Mouse (Mus musculus): ENCODE measurements at regions not wholly inside any gene's neighbourhood (a gene's known extent, or its start where the extent isn't known, plus 50 kb on each side); places are given as distances from the start of the nearest gene placed in this dataset.

DNA sequence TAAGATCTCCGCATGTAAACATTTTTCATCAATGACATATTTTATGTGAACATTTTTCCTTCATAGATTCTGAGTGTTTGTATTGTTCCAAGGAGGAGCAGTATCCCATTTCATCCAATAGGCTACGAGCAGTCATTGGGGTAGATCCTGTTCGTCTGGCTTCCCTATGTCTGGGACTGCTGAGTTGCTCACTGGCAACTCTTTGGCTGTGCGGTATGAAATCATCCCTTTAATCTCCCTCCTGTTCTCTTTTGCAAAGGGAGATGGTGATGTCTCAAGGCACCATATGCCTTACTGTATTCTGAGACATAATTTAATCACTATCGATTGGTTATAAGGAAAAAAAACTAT is 133.4 kb upstream of the Fam241a start:
- Histone ChIP-seq H3K4me3 (ENCODE audit: extremely low read depth, insufficient read depth, insufficient read length) (no peak overlapping the region), H3K27ac (ENCODE audit: insufficient read depth, low read length) (no peak overlapping the region), H3K36me3 (ENCODE audit: control insufficient read depth, insufficient read depth, low read length) (no peaks in the 10 kb centered on the region), H3K27me3 (ENCODE audit: control insufficient read depth, insufficient read depth, low read length) (no peaks in the 10 kb centered on the region), H3K4me1 (ENCODE audit: control insufficient read depth, insufficient read depth, insufficient read length) (no peaks in the 10 kb centered on the region)
- WGBS: 87% methylated on average over 5 of the region's 5 CpGs
- no peak for TF ChIP-seq CTCF (IDR thresholded peaks at IDR 0.05; ENCODE audit: extremely low read depth, insufficient read depth, insufficient read length, insufficient replicate concordance)
- no peak for TF ChIP-seq POLR2A (IDR thresholded peaks at IDR 0.05; ENCODE audit: low read depth, low read length)
- DNase-seq (ENCODE audit: low read depth in 1 of 2, low spot score in 2 of 2): no peak

- Histone ChIP-seq H3K36me3 (ENCODE audit: control insufficient read depth, insufficient read depth, low read length) (no peaks in the 10 kb centered on the region), H3K27me3 (ENCODE audit: control insufficient read depth, insufficient read depth, low read length) (no peaks in the 10 kb centered on the region), H3K4me3 (ENCODE audit: extremely low read depth, insufficient read depth, insufficient read length) (no peak overlapping the region), H3K4me1 (ENCODE audit: control insufficient read depth, insufficient read depth, insufficient read length) (no peaks in the 10 kb centered on the region), H3K27ac (ENCODE audit: insufficient read depth, low read length) (no peak overlapping the region)
- 64% methylated on average over 11 of the region's 11 CpGs for WGBS
- DNase-seq (ENCODE audit: low read depth in 1 of 2, low spot score in 2 of 2): no peak
- no peak for TF ChIP-seq POLR2A (IDR thresholded peaks at IDR 0.05; ENCODE audit: low read depth, low read length)
- no peak for TF ChIP-seq CTCF (IDR thresholded peaks at IDR 0.05; ENCODE audit: extremely low read depth, insufficient read depth, insufficient read length, insufficient replicate concordance)
These were observed 132.9 kb upstream of the Fam241a start for GRCm38 (mm10) chr3:128028856-128029564.

GRCm38 (mm10) chr3:128024856-128025255 is 128.7 kb upstream of the Fam241a start:
- 90% methylated on average over 12 of the region's 12 CpGs for WGBS
- no peaks in the 10 kb centered on the region for H3K36me3 ChIP-seq (ENCODE audit: control insufficient read depth, insufficient read depth, low read length)
- H3K4me1 ChIP-seq (ENCODE audit: control insufficient read depth, insufficient read depth, insufficient read length): no peaks in the 10 kb centered on the region
- H3K27me3 ChIP-seq (ENCODE audit: control insufficient read depth, insufficient read depth, low read length): no peaks in the 10 kb centered on the region
- no peak overlapping the region for H3K4me3 ChIP-seq (ENCODE audit: extremely low read depth, insufficient read depth, insufficient read length)
- H3K27ac ChIP-seq (ENCODE audit: insufficient read depth, low read length): no peak overlapping the region
- TF ChIP-seq POLR2A (IDR thresholded peaks at IDR 0.05; ENCODE audit: low read depth, low read length) (no peak), CTCF (IDR thresholded peaks at IDR 0.05; ENCODE audit: extremely low read depth, insufficient read depth, insufficient read length, insufficient replicate concordance) (no peak)
- no peak for DNase-seq (ENCODE audit: low read depth in 1 of 2, low spot score in 2 of 2)

DNA sequence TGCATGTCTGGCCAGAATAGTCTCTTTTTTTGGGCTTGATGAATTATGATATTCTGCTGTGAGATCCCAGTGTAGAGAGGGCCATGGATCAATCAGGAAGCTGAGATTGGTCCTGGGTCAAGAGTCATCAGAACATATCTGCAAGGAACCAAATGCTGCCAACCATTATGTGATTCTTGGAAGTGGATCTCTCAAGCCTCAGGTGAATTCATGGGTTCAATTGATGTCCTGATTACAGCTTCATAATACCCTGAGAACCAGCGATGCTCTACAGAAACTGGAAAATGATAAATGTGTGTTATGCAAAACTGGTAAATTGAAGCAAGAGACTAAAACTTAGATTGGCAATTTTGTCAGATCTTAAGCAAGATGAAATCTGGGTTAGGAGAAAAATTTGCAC is 118.8 kb upstream of the Fam241a start:
- Histone ChIP-seq H3K4me1 (ENCODE audit: control insufficient read depth, insufficient read depth, insufficient read length) (no peaks in the 10 kb centered on the region), H3K36me3 (ENCODE audit: control insufficient read depth, insufficient read depth, low read length) (no peaks in the 10 kb centered on the region), H3K27me3 (ENCODE audit: control insufficient read depth, insufficient read depth, low read length) (no peaks in the 10 kb centered on the region), H3K27ac (ENCODE audit: insufficient read depth, low read length) (no peak overlapping the region), H3K4me3 (ENCODE audit: extremely low read depth, insufficient read depth, insufficient read length) (no peak overlapping the region)
- no peak for DNase-seq (ENCODE audit: low read depth in 1 of 2, low spot score in 2 of 2)
- no peak for TF ChIP-seq CTCF (IDR thresholded peaks at IDR 0.05; ENCODE audit: extremely low read depth, insufficient read depth, insufficient read length, insufficient replicate concordance)
- no peak for TF ChIP-seq POLR2A (IDR thresholded peaks at IDR 0.05; ENCODE audit: low read depth, low read length)
- WGBS: 95% methylated on average over 1 of the region's 1 CpGs

DNA sequence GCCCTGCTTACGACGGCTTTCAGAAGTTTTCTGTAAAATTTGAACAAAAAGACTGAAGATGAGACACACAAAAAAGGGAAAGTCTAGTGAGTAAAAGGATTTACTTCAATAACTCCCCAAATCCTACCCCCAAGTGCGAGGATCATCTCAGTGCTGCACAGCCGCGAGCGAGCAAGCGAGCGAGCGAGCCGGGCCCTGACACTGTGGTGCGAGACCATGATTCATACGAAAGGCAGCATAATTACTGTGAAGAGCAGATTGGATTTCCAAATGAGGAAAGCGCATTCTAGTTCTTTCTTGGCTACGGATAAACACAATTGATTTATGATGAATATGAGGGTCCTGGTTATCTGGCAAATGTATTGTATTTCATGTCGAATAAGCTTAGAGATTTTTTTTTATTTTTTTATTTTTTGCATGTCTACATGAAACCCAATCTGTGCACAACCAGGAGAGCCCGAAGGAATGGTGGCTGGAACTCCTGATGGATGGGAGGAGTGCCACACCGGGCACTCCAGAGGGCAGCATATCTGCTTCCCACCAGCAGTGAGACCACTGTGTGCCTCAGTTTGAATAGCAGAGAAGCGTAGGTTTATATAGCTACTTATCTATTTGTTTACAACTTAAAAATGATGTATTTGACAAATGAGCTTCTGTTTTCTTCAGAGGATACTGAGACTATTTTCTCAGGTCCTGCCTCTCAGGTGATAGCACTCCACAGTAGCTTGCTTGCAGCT is 106.9 kb upstream of the Fam241a start:
- Histone ChIP-seq H3K4me3 (ENCODE audit: extremely low read depth, insufficient read depth, insufficient read length) (no peak overlapping the region), H3K36me3 (ENCODE audit: control insufficient read depth, insufficient read depth, low read length) (no peaks in the 10 kb centered on the region), H3K27ac (ENCODE audit: insufficient read depth, low read length) (no peak overlapping the region), H3K4me1 (ENCODE audit: control insufficient read depth, insufficient read depth, insufficient read length) (no peaks in the 10 kb centered on the region), H3K27me3 (ENCODE audit: control insufficient read depth, insufficient read depth, low read length) (no peaks in the 10 kb centered on the region)
- WGBS: 93% methylated on average over 18 of the region's 18 CpGs
- TF ChIP-seq POLR2A (IDR thresholded peaks at IDR 0.05; ENCODE audit: low read depth, low read length) (no peak), CTCF (IDR thresholded peaks at IDR 0.05; ENCODE audit: extremely low read depth, insufficient read depth, insufficient read length, insufficient replicate concordance) (no peak)
- DNase-seq (ENCODE audit: low read depth in 1 of 2, low spot score in 2 of 2): no peak

GRCm38 (mm10) chr3:128001924-128002501 is 105.9 kb upstream of the Fam241a start:
- no peak for DNase-seq (ENCODE audit: low read depth in 1 of 2, low spot score in 2 of 2)
- TF ChIP-seq POLR2A (IDR thresholded peaks at IDR 0.05; ENCODE audit: low read depth, low read length) (no peak), CTCF (IDR thresholded peaks at IDR 0.05; ENCODE audit: extremely low read depth, insufficient read depth, insufficient read length, insufficient replicate concordance) (no peak)
- no peak overlapping the region for H3K4me3 ChIP-seq (ENCODE audit: extremely low read depth, insufficient read depth, insufficient read length)
- H3K36me3 ChIP-seq (ENCODE audit: control insufficient read depth, insufficient read depth, low read length): no peaks in the 10 kb centered on the region
- 79% methylated on average over 6 of the region's 6 CpGs for WGBS
- H3K27ac ChIP-seq (ENCODE audit: insufficient read depth, low read length): no peak overlapping the region
- H3K27me3 ChIP-seq (ENCODE audit: control insufficient read depth, insufficient read depth, low read length): no peaks in the 10 kb centered on the region
- H3K4me1 ChIP-seq (ENCODE audit: control insufficient read depth, insufficient read depth, insufficient read length): no peaks in the 10 kb centered on the region

DNA sequence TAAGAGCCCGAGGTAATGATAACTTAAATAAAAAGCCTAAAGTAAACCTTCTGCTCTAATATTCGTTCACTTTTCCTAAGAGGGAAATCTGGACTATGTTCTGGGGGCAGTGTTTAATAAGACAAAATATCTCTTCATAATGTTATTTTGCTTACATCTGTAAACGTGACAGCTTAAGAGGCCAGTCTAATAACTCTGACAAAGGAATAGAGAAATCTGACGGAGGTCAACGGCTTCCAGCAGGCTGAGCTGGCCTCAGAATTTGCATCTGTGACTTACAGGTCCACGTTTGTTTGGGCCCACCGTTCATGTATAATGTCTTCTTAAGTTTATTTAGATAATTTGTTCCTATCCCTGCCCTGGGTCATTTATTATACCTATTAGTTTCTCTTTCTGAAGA is 99.6 kb upstream of the Fam241a start:
- Histone ChIP-seq H3K4me3 (ENCODE audit: extremely low read depth, insufficient read depth, insufficient read length) (no peak overlapping the region), H3K4me1 (ENCODE audit: control insufficient read depth, insufficient read depth, insufficient read length) (no peaks in the 10 kb centered on the region), H3K27ac (ENCODE audit: insufficient read depth, low read length) (no peak overlapping the region), H3K36me3 (ENCODE audit: control insufficient read depth, insufficient read depth, low read length) (no peaks in the 10 kb centered on the region), H3K27me3 (ENCODE audit: control insufficient read depth, insufficient read depth, low read length) (no peaks in the 10 kb centered on the region)
- TF ChIP-seq POLR2A (IDR thresholded peaks at IDR 0.05; ENCODE audit: low read depth, low read length) (no peak), CTCF (IDR thresholded peaks at IDR 0.05; ENCODE audit: extremely low read depth, insufficient read depth, insufficient read length, insufficient replicate concordance) (no peak)
- 81% methylated on average over 7 of the region's 7 CpGs for WGBS
- DNase-seq (ENCODE audit: low read depth in 1 of 2, low spot score in 2 of 2): no peak

All from spleen, adult 2 months (tissue).